Comparison of ENCODE assay signal across 7 mouse cellular contexts in genomic region chr2:79601109-79601508, GRCm38 (mm10). TPM values are rescaled to one million over a fixed set of nuclear protein-coding genes. Genes with fewer than 3 reads are reported as not detected.
A peak's percentile ranks its signal among the peaks of the same experiment; 100 is the strongest.
DNase-seq lines count a peak whose midpoint lies in the region; ATAC-seq and TF ChIP-seq lines count a peak whose summit lies in the region.
"Not testable (repeated sequence)": the region's sequence is repeated elsewhere in the genome, so short reads cannot be mapped to it uniquely, and the experiment has no call there.

No protein-coding gene starts in this region.

- H3K27ac ChIP-seq in forebrain, embryonic 13.5 days, result peak overlapping the region; percentile 62
- H3K27ac ChIP-seq in heart, adult 2 months, result peak overlapping the region; percentile 55
- peak overlapping the region; percentile 66 for H3K27ac ChIP-seq in heart, embryonic 16.5 days (ENCODE audit: low read length)
- peak overlapping the region; percentile 58 for H3K27ac ChIP-seq in intestine, embryonic 16.5 days (ENCODE audit: low read length)
- H3K27ac ChIP-seq in kidney, embryonic 16.5 days (ENCODE audit: low read length), result peak overlapping the region; percentile 86
- peak overlapping the region; percentile 53 for H3K27ac ChIP-seq in stomach, postnatal 0 days (replicated peaks)

- H3K4me1 ChIP-seq in forebrain, embryonic 13.5 days, result peaks cover 22% of the 10 kb centered on the region
- H3K4me1 ChIP-seq in heart, adult 2 months (ENCODE audit: control insufficient read depth, insufficient read depth, low read length); stomach, postnatal 0 days (replicated peaks; ENCODE audit: control insufficient read depth, insufficient read depth): not testable (repeated sequence)
- H3K4me1 ChIP-seq in heart, embryonic 16.5 days (ENCODE audit: control insufficient read depth, insufficient read depth, low read length), result peaks cover 12% of the 10 kb centered on the region
- peaks cover 26% of the 10 kb centered on the region for H3K4me1 ChIP-seq in intestine, embryonic 16.5 days (ENCODE audit: control insufficient read depth, insufficient read depth, low read length)
- peaks cover 34% of the 10 kb centered on the region for H3K4me1 ChIP-seq in kidney, embryonic 16.5 days (ENCODE audit: insufficient read depth, low read length)

- not testable (repeated sequence) for H3K79me2 ChIP-seq in heart, adult 2 months (replicated peaks; ENCODE audit: control insufficient read depth, insufficient read depth, low read length)

- H3K9ac ChIP-seq in forebrain, embryonic 13.5 days; heart, adult 2 months (ENCODE audit: low read depth, low read length); heart, embryonic 16.5 days (ENCODE audit: low read length); intestine, embryonic 16.5 days (ENCODE audit: low read depth, low read length); kidney, embryonic 16.5 days (replicated peaks; ENCODE audit: low read length); stomach, postnatal 0 days (ENCODE audit: low read length): not testable (repeated sequence)

- H3K9me3 ChIP-seq in forebrain, embryonic 13.5 days (replicated peaks); heart, embryonic 16.5 days (replicated peaks; ENCODE audit: control insufficient read depth, low read length); intestine, embryonic 16.5 days (ENCODE audit: control insufficient read depth, low read length); kidney, embryonic 16.5 days (ENCODE audit: low read length); stomach, postnatal 0 days (ENCODE audit: control insufficient read depth, low read length): not testable (repeated sequence)

- not testable (repeated sequence) for DNase-seq in heart, adult 2 months; stomach, postnatal 0 days (ENCODE audit: low spot score)

- not testable (repeated sequence) for TF ChIP-seq EP300 in heart, adult 2 months (IDR thresholded peaks at IDR 0.05; ENCODE audit: insufficient read depth, low read depth, low read length); stomach, postnatal 0 days (optimal IDR thresholded peaks at IDR 0.05)

- intact Hi-C loops in heart, adult 2 months (cut with DNase I), result not testable (repeated sequence)

- TF ChIP-seq CTCF in heart, adult 2 months (IDR thresholded peaks at IDR 0.05); stomach, postnatal 0 days (IDR thresholded peaks at IDR 0.05; ENCODE audit: low read depth): not testable (repeated sequence)

- H3K36me3 ChIP-seq in forebrain, embryonic 13.5 days (ENCODE audit: poor library complexity, severe bottlenecking); heart, adult 2 months (ENCODE audit: control insufficient read depth, insufficient read depth, low read length); heart, embryonic 16.5 days (ENCODE audit: control insufficient read depth, insufficient read depth); intestine, embryonic 16.5 days (ENCODE audit: control insufficient read depth, insufficient read depth, low read length); kidney, embryonic 16.5 days (ENCODE audit: insufficient read depth, low read length); stomach, postnatal 0 days (ENCODE audit: control insufficient read depth, insufficient read depth, low read length): not testable (repeated sequence)

- not testable (repeated sequence) for TF ChIP-seq POLR2A in heart, adult 2 months (IDR thresholded peaks at IDR 0.05; ENCODE audit: insufficient read depth, low read depth, low read length)

- not testable (repeated sequence) for H3K27me3 ChIP-seq in forebrain, embryonic 13.5 days; heart, adult 2 months (ENCODE audit: control insufficient read depth, insufficient read depth, low read length); heart, embryonic 16.5 days (ENCODE audit: control insufficient read depth, insufficient read depth, low read length); intestine, embryonic 16.5 days (replicated peaks; ENCODE audit: control insufficient read depth, insufficient read depth, low read length); kidney, embryonic 16.5 days (ENCODE audit: insufficient read depth, low read length); stomach, postnatal 0 days (ENCODE audit: control insufficient read depth, insufficient read depth, low read length)

- H3K4me2 ChIP-seq in forebrain, embryonic 13.5 days; heart, embryonic 16.5 days (ENCODE audit: low read depth, low read length); intestine, embryonic 16.5 days (ENCODE audit: low read depth, low read length); kidney, embryonic 16.5 days (replicated peaks; ENCODE audit: low read depth, low read length); stomach, postnatal 0 days (replicated peaks; ENCODE audit: low read depth): not testable (repeated sequence)

- WGBS in forebrain, embryonic 13.5 days, result 46% methylated on average over 2 of the region's 2 CpGs
- 22% methylated on average over 2 of the region's 2 CpGs for WGBS in heart, adult 2 months
- 34% methylated on average over 2 of the region's 2 CpGs for WGBS in heart, embryonic 16.5 days
- 41% methylated on average over 2 of the region's 2 CpGs for WGBS in intestine, embryonic 16.5 days
- WGBS in kidney, embryonic 16.5 days, result 35% methylated on average over 2 of the region's 2 CpGs
- 40% methylated on average over 2 of the region's 2 CpGs for WGBS in stomach, postnatal 0 days

- not testable (repeated sequence) for ATAC-seq in forebrain, embryonic 13.5 days; heart, embryonic 16.5 days (replicated peaks; ENCODE audit: extremely low read depth, insufficient read depth, low FRiP score); intestine, embryonic 16.5 days; stomach, postnatal 0 days (ENCODE audit: low FRiP score, low TSS enrichment)
- peak; percentile 40; the same call in 1 of the 2 replicates for ATAC-seq in kidney, embryonic 16.5 days (ENCODE audit: low FRiP score, low TSS enrichment)
- ATAC-seq in megakaryocyte-erythroid progenitor cell, adult 5-6 weeks (replicated peaks; ENCODE audit: low FRiP score, low TSS enrichment, poor library complexity, severe bottlenecking), result peak; percentile 48

- H3K4me3 ChIP-seq in forebrain, embryonic 13.5 days; heart, adult 2 months; heart, embryonic 16.5 days (ENCODE audit: low read length); intestine, embryonic 16.5 days (ENCODE audit: low read length); kidney, embryonic 16.5 days (ENCODE audit: low read length); stomach, postnatal 0 days (ENCODE audit: low read depth, low read length): not testable (repeated sequence)

RNA-seq across cellular contexts. Expression of gene Itprid2, which starts 34.0 kb away (rescaled TPM):
- 3.0 and 3.1 TPM in 2 replicates for polyA plus RNA-seq in forebrain, embryonic 13.5 days (2015; fragmentation: Nextera tagmentation; extraction: Ambion mirVana)
- total RNA-seq in heart, adult 2 months (2021), result 10 to 100 TPM; 19.3 to 24.0 TPM
- 6.5 and 9.6 TPM in 2 replicates for polyA plus RNA-seq in heart, adult 2 months (2012; rRNA removed)
- polyA plus RNA-seq in heart, embryonic 16.5 days (2015; fragmentation: Nextera tagmentation; extraction: Ambion mirVana), result 6.2 and 6.4 TPM in 2 replicates
- polyA plus RNA-seq in intestine, embryonic 16.5 days (2015; fragmentation: Nextera tagmentation; extraction: Ambion mirVana), result 15.5 and 17.6 TPM in 2 replicates
- polyA plus RNA-seq in kidney, embryonic 16.5 days (2015; fragmentation: Nextera tagmentation; extraction: Ambion mirVana), result 22.5 and 22.6 TPM in 2 replicates
- total RNA-seq in megakaryocyte-erythroid progenitor cell, adult 5-6 weeks (2014; fragmentation: Nextera tagmentation), result 9.2 and 10.6 TPM in 2 replicates
- 10.8 and 11.3 TPM in 2 replicates for total RNA-seq in megakaryocyte-erythroid progenitor cell, adult 5-6 weeks (2017)
- polyA plus RNA-seq in stomach, postnatal 0 days (2015; fragmentation: Nextera tagmentation; extraction: Ambion mirVana), result 23.3 and 25.2 TPM in 2 replicates
